Mouse (Mus musculus) forebrain, embryonic 10.5 days (tissue): ENCODE measurements around the gene Mrpl16. TPM values are rescaled to one million over a fixed set of nuclear protein-coding genes. Genes with fewer than 3 reads are reported as not detected.

Experiments used
- DNase-seq: peaks from one replicate; pipeline ENCODE4 v3.0.0-alpha.2; 2017; ENCODE audit warnings: low spot score; ENCODE audit errors: extremely low spot score
- H3K27ac ChIP-seq: fragments of 300-500 bp; sonication (generic); 2 replicates; pipeline ENCODE4 v1.5.1; 2016; ENCODE audit warnings: mild to moderate bottlenecking
- H3K27me3 ChIP-seq: fragments of 300-500 bp; sonication (generic); 2 replicates; pipeline ENCODE4 v1.6.1; 2016; ENCODE audit warnings: mild to moderate bottlenecking; ENCODE audit not compliant: poor library complexity, severe bottlenecking
- H3K36me3 ChIP-seq: fragments of 300-500 bp; sonication (generic); replicated peaks from 2 replicates; pipeline ENCODE4 v1.6.1; 2016; ENCODE audit warnings: mild to moderate bottlenecking, moderate library complexity
- H3K4me1 ChIP-seq: fragments of 300-500 bp; sonication (generic); 2 replicates; pipeline ENCODE4 v1.6.1; 2016
- H3K4me3 ChIP-seq: fragments of 300-500 bp; sonication (generic); 2 replicates; pipeline ENCODE4 v1.5.1; 2016; ENCODE audit warnings: mild to moderate bottlenecking, moderate library complexity
- H3K9me3 ChIP-seq: fragments of 300-500 bp; sonication (generic); 2 replicates; pipeline ENCODE4 v1.6.1; 2016; ENCODE audit warnings: mild to moderate bottlenecking, moderate library complexity
- WGBS: fragments of 180-500 bp; shearing (Covaris S2); methylation state at CpG from one replicate; pipeline ENCODE4 v1.1.7; 2016; 5-methylcytosine and 5-hydroxymethylcytosine counted together
- polyA plus RNA-seq: library from polyadenylated mRNA; unstranded; fragments of >200 nt; fragmentation: Nextera tagmentation; extraction: Ambion mirVana; gene quantifications from 2 replicates; pipeline ENCODE4 v1.2.1, GENCODE M21; 2016

Gene Mrpl16
- polyA plus RNA-seq, 1 experiment from 2014 or later = 66.1 TPM

- DNase-seq = peak; percentile 61
- no peaks in the 10 kb centered on the region for H3K9me3 ChIP-seq
- H3K36me3 ChIP-seq = peaks cover 41% of the 10 kb centered on the region
- 65% methylated on average over 7 of the region's 7 CpGs for WGBS
- no peak overlapping the region for H3K27ac ChIP-seq
- H3K4me1 ChIP-seq = no peaks in the 10 kb centered on the region
- H3K4me3 ChIP-seq = no peak overlapping the region
- no peaks in the 10 kb centered on the region for H3K27me3 ChIP-seq
These were observed 7.1 kb downstream of the Mrpl16 start for GRCm38 (mm10) chr19:11777191-11777865.

GRCm38 (mm10) chr19:11785409-11786154 lies 15.4 kb downstream of the Mrpl16 start:
- Histone ChIP-seq H3K27ac (no peak overlapping the region), H3K36me3 (no peaks in the 10 kb centered on the region), H3K4me1 (no peaks in the 10 kb centered on the region), H3K4me3 (no peak overlapping the region), H3K27me3 (no peaks in the 10 kb centered on the region), H3K9me3 (no peaks in the 10 kb centered on the region)
- DNase-seq = no peak
- 92% methylated on average over 14 of the region's 14 CpGs for WGBS

- Histone ChIP-seq H3K4me1 (no peaks in the 10 kb centered on the region), H3K4me3 (no peak overlapping the region), H3K27ac (no peak overlapping the region), H3K36me3 (no peaks in the 10 kb centered on the region), H3K27me3 (no peaks in the 10 kb centered on the region), H3K9me3 (no peaks in the 10 kb centered on the region)
- WGBS = 92% methylated on average over 6 of the region's 6 CpGs
- DNase-seq = no peak
These were observed 17.6 kb downstream of the Mrpl16 start for GRCm38 (mm10) chr19:11787826-11788225.

GRCm38 (mm10) chr19:11788876-11789275 lies 18.7 kb downstream of the Mrpl16 start:
- Histone ChIP-seq H3K36me3 (no peaks in the 10 kb centered on the region), H3K27ac (no peak overlapping the region), H3K4me3 (no peak overlapping the region), H3K9me3 (no peaks in the 10 kb centered on the region), H3K27me3 (no peaks in the 10 kb centered on the region), H3K4me1 (no peaks in the 10 kb centered on the region)
- WGBS = 88% methylated on average over 6 of the region's 6 CpGs
- no peak for DNase-seq

- WGBS = 78% methylated on average over 5 of the region's 5 CpGs
These were observed 21.6 kb downstream of the Mrpl16 start for GRCm38 (mm10) chr19:11791825-11792224.

GRCm38 (mm10) chr19:11793741-11794359 lies 23.7 kb downstream of the Mrpl16 start:
- Histone ChIP-seq H3K9me3 (no peaks in the 10 kb centered on the region), H3K4me1 (no peaks in the 10 kb centered on the region), H3K4me3 (no peak overlapping the region), H3K36me3 (no peaks in the 10 kb centered on the region), H3K27me3 (no peaks in the 10 kb centered on the region), H3K27ac (no peak overlapping the region)
- WGBS = 86% methylated on average over 2 of the region's 2 CpGs
- DNase-seq = no peak

More at GRCm38 (mm10) chr19:11791825-11792224, 21.6 kb downstream of the Mrpl16 start:
- H3K36me3 ChIP-seq = no peaks in the 10 kb centered on the region
- H3K27ac ChIP-seq = no peak overlapping the region
- no peaks in the 10 kb centered on the region for H3K27me3 ChIP-seq
- no peaks in the 10 kb centered on the region for H3K4me1 ChIP-seq
- no peak for DNase-seq
- no peak overlapping the region for H3K4me3 ChIP-seq
- no peaks in the 10 kb centered on the region for H3K9me3 ChIP-seq

GRCm38 (mm10) chr19:11794447-11794846 lies 24.3 kb downstream of the Mrpl16 start:
- H3K27ac ChIP-seq = no peak overlapping the region
- 91% methylated on average over 6 of the region's 6 CpGs for WGBS
- H3K4me3 ChIP-seq = no peak overlapping the region
- no peaks in the 10 kb centered on the region for H3K27me3 ChIP-seq
- no peaks in the 10 kb centered on the region for H3K4me1 ChIP-seq
- DNase-seq = no peak
- no peaks in the 10 kb centered on the region for H3K36me3 ChIP-seq
- no peaks in the 10 kb centered on the region for H3K9me3 ChIP-seq

- WGBS = 83% methylated on average over 8 of the region's 8 CpGs
- Histone ChIP-seq H3K27me3 (no peaks in the 10 kb centered on the region), H3K9me3 (no peaks in the 10 kb centered on the region), H3K36me3 (no peaks in the 10 kb centered on the region), H3K27ac (no peak overlapping the region), H3K4me3 (no peak overlapping the region), H3K4me1 (no peaks in the 10 kb centered on the region)
- DNase-seq = no peak
These were observed 30.5 kb downstream of the Mrpl16 start for GRCm38 (mm10) chr19:11800531-11801315.

- peaks cover 4% of the 10 kb centered on the region; the same call in 1 of the 2 replicates for H3K4me1 ChIP-seq
- H3K27me3 ChIP-seq = no peaks in the 10 kb centered on the region
- no peak for DNase-seq
- no peak overlapping the region for H3K27ac ChIP-seq
- H3K9me3 ChIP-seq = no peaks in the 10 kb centered on the region
- no peaks in the 10 kb centered on the region for H3K36me3 ChIP-seq
- no peak overlapping the region for H3K4me3 ChIP-seq
- whole genome bisulfite sequencing = 81% methylated on average over 1 of the region's 1 CpGs
These were observed 34.2 kb downstream of the Mrpl16 start for GRCm38 (mm10) chr19:11804423-11804822.

- peaks cover 19% of the 10 kb centered on the region for H3K4me1 ChIP-seq
- H3K4me3 ChIP-seq = no peak overlapping the region
- H3K36me3 ChIP-seq = no peaks in the 10 kb centered on the region
- WGBS = 75% methylated on average over 2 of the region's 2 CpGs
- no peak for DNase-seq
- no peak overlapping the region for H3K27ac ChIP-seq
- no peaks in the 10 kb centered on the region for H3K27me3 ChIP-seq
- no peaks in the 10 kb centered on the region for H3K9me3 ChIP-seq
These were observed 37.1 kb downstream of the Mrpl16 start for GRCm38 (mm10) chr19:11807251-11807650.

- Histone ChIP-seq H3K4me1 (peaks cover 25% of the 10 kb centered on the region), H3K27me3 (no peaks in the 10 kb centered on the region), H3K9me3 (no peaks in the 10 kb centered on the region), H3K27ac (no peak overlapping the region), H3K4me3 (no peak overlapping the region), H3K36me3 (no peaks in the 10 kb centered on the region)
- WGBS = 36% methylated on average over 6 of the region's 6 CpGs
- no peak for DNase-seq
These were observed 37.6 kb downstream of the Mrpl16 start for GRCm38 (mm10) chr19:11807822-11808221.

GRCm38 (mm10) chr19:11808452-11808851 lies 38.3 kb downstream of the Mrpl16 start:
- Histone ChIP-seq H3K36me3 (no peaks in the 10 kb centered on the region), H3K4me1 (peaks cover 31% of the 10 kb centered on the region), H3K4me3 (no peak overlapping the region), H3K9me3 (no peaks in the 10 kb centered on the region), H3K27ac (no peak overlapping the region), H3K27me3 (no peaks in the 10 kb centered on the region)
- no peak for DNase-seq
- WGBS = 94% methylated on average over 2 of the region's 2 CpGs
